Mouse (Mus musculus): Measurements from ENCODE around the gene Gins1. TPM values are rescaled to one million over a fixed set of nuclear protein-coding genes. Genes with fewer than 3 reads are reported as not detected.

Gene Gins1
- polyA plus RNA-seq, 1 experiment: 18.2 TPM

- no peak for DNase-seq (ENCODE audit: low read depth)
- no peak for TF ChIP-seq CTCF (IDR thresholded peaks at IDR 0.05; ENCODE audit: borderline replicate concordance, extremely low read depth, insufficient read depth, insufficient read length)
- no peak for TF ChIP-seq POLR2A (IDR thresholded peaks at IDR 0.05; ENCODE audit: borderline replicate concordance, extremely low read depth, insufficient read depth, insufficient read length, poor library complexity, severe bottlenecking)
Observed at GRCm38 (mm10) chr2:150967491-150967890, 62.3 kb downstream of the Gins1 start.

GRCm38 (mm10) chr2:150969231-150969630, 64.0 kb downstream of the Gins1 start:
- TF ChIP-seq CTCF (IDR thresholded peaks at IDR 0.05; ENCODE audit: borderline replicate concordance, extremely low read depth, insufficient read depth, insufficient read length) (no peak), POLR2A (IDR thresholded peaks at IDR 0.05; ENCODE audit: borderline replicate concordance, extremely low read depth, insufficient read depth, insufficient read length, poor library complexity, severe bottlenecking) (no peak)
- DNase-seq (ENCODE audit: low read depth): no peak

GRCm38 (mm10) chr2:150971856-150972255, 66.7 kb downstream of the Gins1 start:
- DNase-seq (ENCODE audit: low read depth): peak; percentile 7
- TF ChIP-seq POLR2A (IDR thresholded peaks at IDR 0.05; ENCODE audit: borderline replicate concordance, extremely low read depth, insufficient read depth, insufficient read length, poor library complexity, severe bottlenecking) (no peak), CTCF (IDR thresholded peaks at IDR 0.05; ENCODE audit: borderline replicate concordance, extremely low read depth, insufficient read depth, insufficient read length) (no peak)

GRCm38 (mm10) chr2:150972681-150973080, 67.5 kb downstream of the Gins1 start:
- TF ChIP-seq CTCF (IDR thresholded peaks at IDR 0.05; ENCODE audit: borderline replicate concordance, extremely low read depth, insufficient read depth, insufficient read length) (no peak), POLR2A (IDR thresholded peaks at IDR 0.05; ENCODE audit: borderline replicate concordance, extremely low read depth, insufficient read depth, insufficient read length, poor library complexity, severe bottlenecking) (no peak)
- DNase-seq (ENCODE audit: low read depth): no peak

- no peak for DNase-seq (ENCODE audit: low read depth)
- TF ChIP-seq POLR2A (IDR thresholded peaks at IDR 0.05; ENCODE audit: borderline replicate concordance, extremely low read depth, insufficient read depth, insufficient read length, poor library complexity, severe bottlenecking) (no peak), CTCF (IDR thresholded peaks at IDR 0.05; ENCODE audit: borderline replicate concordance, extremely low read depth, insufficient read depth, insufficient read length) (no peak)
Observed at GRCm38 (mm10) chr2:150973401-150974115, 68.4 kb downstream of the Gins1 start.

GRCm38 (mm10) chr2:150976871-150977270, 71.7 kb downstream of the Gins1 start:
- no peak for TF ChIP-seq POLR2A (IDR thresholded peaks at IDR 0.05; ENCODE audit: borderline replicate concordance, extremely low read depth, insufficient read depth, insufficient read length, poor library complexity, severe bottlenecking)
- no peak for TF ChIP-seq CTCF (IDR thresholded peaks at IDR 0.05; ENCODE audit: borderline replicate concordance, extremely low read depth, insufficient read depth, insufficient read length)
- DNase-seq (ENCODE audit: low read depth): no peak

- TF ChIP-seq CTCF (IDR thresholded peaks at IDR 0.05; ENCODE audit: borderline replicate concordance, extremely low read depth, insufficient read depth, insufficient read length) (no peak), POLR2A (IDR thresholded peaks at IDR 0.05; ENCODE audit: borderline replicate concordance, extremely low read depth, insufficient read depth, insufficient read length, poor library complexity, severe bottlenecking) (no peak)
- DNase-seq (ENCODE audit: low read depth): no peak
Observed at GRCm38 (mm10) chr2:150977676-150978075, 72.5 kb downstream of the Gins1 start.

- no peak for TF ChIP-seq CTCF (IDR thresholded peaks at IDR 0.05; ENCODE audit: borderline replicate concordance, extremely low read depth, insufficient read depth, insufficient read length)
- no peak for TF ChIP-seq POLR2A (IDR thresholded peaks at IDR 0.05; ENCODE audit: borderline replicate concordance, extremely low read depth, insufficient read depth, insufficient read length, poor library complexity, severe bottlenecking)
- DNase-seq (ENCODE audit: low read depth): no peak
Observed at GRCm38 (mm10) chr2:150978791-150979190, 73.6 kb downstream of the Gins1 start.

GRCm38 (mm10) chr2:150979861-150980620, 74.8 kb downstream of the Gins1 start:
- TF ChIP-seq POLR2A (IDR thresholded peaks at IDR 0.05; ENCODE audit: borderline replicate concordance, extremely low read depth, insufficient read depth, insufficient read length, poor library complexity, severe bottlenecking) (no peak), CTCF (IDR thresholded peaks at IDR 0.05; ENCODE audit: borderline replicate concordance, extremely low read depth, insufficient read depth, insufficient read length) (no peak)
- no peak for DNase-seq (ENCODE audit: low read depth)

Other genes starting within 250 kb of the Gins1 start
- 22.8 and 28.0 TPM in 2 replicates for gene Acss1, start 236.9 kb upstream of the Gins1 start, polyA plus RNA-seq (2012; rRNA removed)
- gene Vsx1, start 216.0 kb upstream of the Gins1 start, polyA plus RNA-seq (2012; rRNA removed): 0.03 and 0.08 TPM in 2 replicates
- 52.0 and 52.8 TPM in 2 replicates for gene Entpd6, start 156.4 kb upstream of the Gins1 start, polyA plus RNA-seq (2012; rRNA removed)
- 56.6 and 75.8 TPM in 2 replicates for gene Pygb, start 118.7 kb upstream of the Gins1 start, polyA plus RNA-seq (2012; rRNA removed)
- gene Abhd12, start 659 bp upstream of the Gins1 start, polyA plus RNA-seq (2012; rRNA removed): 72.4 and 76.2 TPM in 2 replicates
- 11.2 and 16.4 TPM in 2 replicates for gene Ninl, start 134.0 kb downstream of the Gins1 start, polyA plus RNA-seq (2012; rRNA removed)
- gene Nanp, start 134.0 kb downstream of the Gins1 start, polyA plus RNA-seq (2012; rRNA removed): 12.7 and 14.0 TPM in 2 replicates
- not detected in 2 replicates for gene Gm14151, start 186.9 kb downstream of the Gins1 start, polyA plus RNA-seq (2012; rRNA removed)
- not detected in 2 replicates for gene Gm14147, start 192.8 kb downstream of the Gins1 start, polyA plus RNA-seq (2012; rRNA removed)